Mouse (Mus musculus) limb, embryonic 14.5 days (tissue): ENCODE data around the gene Mt2. TPM values are rescaled to one million over a fixed set of nuclear protein-coding genes. Genes with fewer than 3 reads are reported as not detected.
A peak's percentile ranks its signal among the peaks of the same experiment; 100 is the strongest.

Experiments
- ATAC-seq: fragments of 200-750 bp; cut with Nextera tagmentation; 2 replicates; pipeline ENCODE4 v1.8.0; 2017; ENCODE audit warnings: low read depth, moderate number of reproducible peaks, moderate TSS enrichment; ENCODE audit not compliant: low FRiP score
- DNase-seq: peaks from one replicate; pipeline ENCODE4 v3.0.0-alpha.2; 2015; ENCODE audit warnings: low spot score
- H3K27ac ChIP-seq: fragments of 300-500 bp; sonication (generic); replicated peaks from 2 replicates; pipeline ENCODE4 v1.5.1; 2014; ENCODE audit warnings: low read depth, mild to moderate bottlenecking, low read length, moderate library complexity, mixed read lengths
- H3K27me3 ChIP-seq: fragments of 300-500 bp; sonication (generic); 2 replicates; pipeline ENCODE4 v1.6.1; 2014; ENCODE audit warnings: low read length, mixed read lengths; ENCODE audit not compliant: control insufficient read depth, insufficient read depth
- H3K36me3 ChIP-seq: fragments of 300-500 bp; sonication (generic); 2 replicates; pipeline ENCODE4 v1.6.1; 2014; ENCODE audit warnings: mild to moderate bottlenecking, low read length, moderate library complexity, mixed read lengths; ENCODE audit not compliant: control insufficient read depth, insufficient read depth
- H3K4me1 ChIP-seq: fragments of 300-500 bp; sonication (generic); 2 replicates; pipeline ENCODE4 v1.6.1; 2014; ENCODE audit warnings: antibody characterized with exemption, low read length, mixed read lengths; ENCODE audit not compliant: control insufficient read depth, insufficient read depth
- H3K4me2 ChIP-seq: fragments of 300-500 bp; sonication (generic); replicated peaks from 2 replicates; pipeline ENCODE4 v1.6.1; 2014; ENCODE audit warnings: low read depth, mild to moderate bottlenecking, low read length, moderate library complexity; ENCODE audit not compliant: severe bottlenecking
- H3K4me3 ChIP-seq: fragments of 300-500 bp; sonication (generic); replicated peaks from 2 replicates; pipeline ENCODE4 v1.5.1; 2014; ENCODE audit warnings: low read length
- H3K9ac ChIP-seq: fragments of 300-500 bp; sonication (generic); 2 replicates; pipeline ENCODE4 v1.6.1; 2014; ENCODE audit warnings: mild to moderate bottlenecking, low read depth, low read length, moderate library complexity; ENCODE audit not compliant: severe bottlenecking
- H3K9me3 ChIP-seq: fragments of 300-500 bp; sonication (generic); 2 replicates; pipeline ENCODE4 v1.6.1; 2016; ENCODE audit warnings: low read length; ENCODE audit not compliant: control insufficient read depth
- POLR2A ChIP-seq: fragments of 200-500 bp; IDR thresholded peaks from 2 replicates; pipeline ENCODE4 v1.8.0; 2012; ENCODE audit warnings: inconsistent platforms, mild to moderate bottlenecking, moderate library complexity, borderline replicate concordance; ENCODE audit not compliant: insufficient read depth, insufficient read length; ENCODE audit errors: extremely low read depth
- WGBS: fragments of 180-500 bp; shearing (Covaris S2); extraction: QIAGEN DNeasy Blood & Tissue Kit; methylation state at CpG from one replicate; pipeline ENCODE4 v1.1.7; 2014; 5-methylcytosine and 5-hydroxymethylcytosine counted together
- polyA plus RNA-seq, 2 experiments: library from polyadenylated mRNA; depleted of rRNA in 1 of 2; stranded (reverse) in 1 of 2; unstranded in 1 of 2; fragments of >200 nt; fragmentation: Nextera tagmentation in 1 of 2; extraction: Ambion mirVana in 1 of 2; gene quantifications; 2 replicates each; pipeline versions ENCODE4 v1.2.1 to v1.2.3; 2012 to 2014

The Mt2 gene
- polyA plus RNA-seq, 2 experiments = 48.1 to 51.6 TPM

GRCm38 (mm10) chr8:94205736-94206135, 33.3 kb downstream of the Mt2 start:
- no peak overlapping the region for H3K4me2 ChIP-seq
- no peaks in the 10 kb centered on the region for H3K4me1 ChIP-seq
- WGBS = 20% methylated on average over 5 of the region's 5 CpGs
- H3K36me3 ChIP-seq = no peaks in the 10 kb centered on the region
- no peaks in the 10 kb centered on the region for H3K27me3 ChIP-seq
- no peaks in the 10 kb centered on the region for H3K9me3 ChIP-seq
- H3K4me3 ChIP-seq = no peak overlapping the region
- no peak for ATAC-seq
- TF ChIP-seq POLR2A = no peak
- H3K27ac ChIP-seq = no peak overlapping the region
- peak; percentile 56 for DNase-seq
- H3K9ac ChIP-seq = no peak overlapping the region

- no peak for ATAC-seq
- no peak overlapping the region for H3K27ac ChIP-seq
- H3K4me2 ChIP-seq = no peak overlapping the region
- no peaks in the 10 kb centered on the region for H3K9me3 ChIP-seq
- H3K27me3 ChIP-seq = no peaks in the 10 kb centered on the region
- H3K4me3 ChIP-seq = no peak overlapping the region
- TF ChIP-seq POLR2A = no peak
- H3K4me1 ChIP-seq = no peaks in the 10 kb centered on the region
- WGBS = 75% methylated on average over 8 of the region's 8 CpGs
- no peak for DNase-seq
- H3K9ac ChIP-seq = no peak overlapping the region
- H3K36me3 ChIP-seq = no peaks in the 10 kb centered on the region
These were observed 33.8 kb downstream of the Mt2 start for GRCm38 (mm10) chr8:94206256-94206655.

- H3K4me2 ChIP-seq = no peak overlapping the region
- H3K4me3 ChIP-seq = no peak overlapping the region
- no peak for TF ChIP-seq POLR2A
- H3K36me3 ChIP-seq = no peaks in the 10 kb centered on the region
- no peaks in the 10 kb centered on the region for H3K27me3 ChIP-seq
- H3K27ac ChIP-seq = no peak overlapping the region
- DNase-seq = no peak
- H3K4me1 ChIP-seq = no peaks in the 10 kb centered on the region
- H3K9ac ChIP-seq = no peak overlapping the region
- ATAC-seq = no peak
- whole genome bisulfite sequencing = 65% methylated on average over 2 of the region's 2 CpGs
- H3K9me3 ChIP-seq = no peaks in the 10 kb centered on the region
These were observed 35.0 kb downstream of the Mt2 start for GRCm38 (mm10) chr8:94207491-94207890.

GRCm38 (mm10) chr8:94209639-94210038, 37.2 kb downstream of the Mt2 start:
- Histone ChIP-seq H3K4me2 (no peak overlapping the region), H3K36me3 (no peaks in the 10 kb centered on the region), H3K27ac (no peak overlapping the region), H3K9me3 (no peaks in the 10 kb centered on the region), H3K4me1 (peaks cover 4% of the 10 kb centered on the region; the same call in 1 of the 2 replicates), H3K4me3 (no peak overlapping the region), H3K9ac (no peak overlapping the region), H3K27me3 (no peaks in the 10 kb centered on the region)
- DNase-seq (no peak), ATAC-seq (no peak)
- WGBS = 83% methylated on average over 6 of the region's 6 CpGs
- TF ChIP-seq POLR2A = no peak

GRCm38 (mm10) chr8:94210225-94210624, 37.8 kb downstream of the Mt2 start:
- H3K27ac ChIP-seq = no peak overlapping the region
- no peak overlapping the region for H3K9ac ChIP-seq
- DNase-seq = no peak
- H3K9me3 ChIP-seq = no peaks in the 10 kb centered on the region
- TF ChIP-seq POLR2A = no peak
- no peaks in the 10 kb centered on the region for H3K36me3 ChIP-seq
- peaks cover 7% of the 10 kb centered on the region for H3K4me1 ChIP-seq
- ATAC-seq = no peak
- no peaks in the 10 kb centered on the region for H3K27me3 ChIP-seq
- no peak overlapping the region for H3K4me2 ChIP-seq
- H3K4me3 ChIP-seq = no peak overlapping the region
- WGBS = 71% methylated on average over 3 of the region's 3 CpGs

DNA sequence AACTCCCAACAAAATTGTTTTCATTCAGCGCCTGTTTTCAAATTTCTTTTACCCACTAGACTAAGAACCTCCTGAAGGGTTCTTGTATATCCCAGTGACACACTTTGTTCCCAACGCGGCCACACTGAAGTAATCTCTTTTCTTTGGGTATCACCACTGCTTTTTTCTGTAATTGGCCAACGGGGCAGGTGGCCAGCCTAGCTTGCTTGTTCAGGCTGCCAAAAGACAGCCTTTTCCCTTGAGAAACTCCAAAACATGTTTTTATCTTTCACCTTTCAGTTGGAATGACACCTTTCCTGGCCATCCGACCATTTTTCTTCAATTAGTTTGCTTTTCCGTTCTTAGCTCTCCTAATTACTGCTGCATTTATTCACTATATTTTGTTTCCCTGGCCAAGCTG, 41.4 kb downstream of the Mt2 start:
- 0 out of 2 replicates have a peak overlapping the region, but pooled peaks have one; percentile 79 for H3K9ac ChIP-seq
- WGBS = 70% methylated on average over 6 of the region's 6 CpGs
- no peak for ATAC-seq

More for the DNA sequence above, 41.4 kb downstream of the Mt2 start:
- H3K36me3 ChIP-seq = no peaks in the 10 kb centered on the region
- H3K4me1 ChIP-seq = peaks cover 9% of the 10 kb centered on the region
- TF ChIP-seq POLR2A = no peak
- H3K4me2 ChIP-seq = peak overlapping the region; percentile 92
- DNase-seq = no peak
- no peaks in the 10 kb centered on the region for H3K27me3 ChIP-seq
- no peak overlapping the region for H3K27ac ChIP-seq
- no peaks in the 10 kb centered on the region for H3K9me3 ChIP-seq
- H3K4me3 ChIP-seq = peak overlapping the region; percentile 82
